Mouse (Mus musculus) olfactory bulb, adult 2 months (tissue): ENCODE measurements around the gene Ascl4.

Source experiments
- CTCF ChIP-seq: fragments of 200-500 bp; IDR thresholded peaks from 2 replicates; pipeline ENCODE4 v1.5.1; 2012; ENCODE audit warnings: low read depth, mild to moderate bottlenecking, low read length, moderate library complexity; ENCODE audit not compliant: insufficient read depth
- POLR2A ChIP-seq: fragments of 200-500 bp; IDR thresholded peaks from 2 replicates; pipeline ENCODE4 v1.6.1; 2012; ENCODE audit warnings: mild to moderate bottlenecking, low read depth, low read length, moderate library complexity; ENCODE audit not compliant: insufficient read depth

GRCm38 (mm10) chr10:85954429-85954828, 26.9 kb downstream of the Ascl4 start:
- TF ChIP-seq CTCF (no peak), POLR2A (no peak)
